Mouse (Mus musculus): Measurements from ENCODE around the gene Tapbpl. TPM values are rescaled to one million over a fixed set of nuclear protein-coding genes. Genes with fewer than 3 reads are reported as not detected.

The Tapbpl gene
- polyA plus RNA-seq, 1 experiment from 2014 or later: 3.8 TPM

DNA sequence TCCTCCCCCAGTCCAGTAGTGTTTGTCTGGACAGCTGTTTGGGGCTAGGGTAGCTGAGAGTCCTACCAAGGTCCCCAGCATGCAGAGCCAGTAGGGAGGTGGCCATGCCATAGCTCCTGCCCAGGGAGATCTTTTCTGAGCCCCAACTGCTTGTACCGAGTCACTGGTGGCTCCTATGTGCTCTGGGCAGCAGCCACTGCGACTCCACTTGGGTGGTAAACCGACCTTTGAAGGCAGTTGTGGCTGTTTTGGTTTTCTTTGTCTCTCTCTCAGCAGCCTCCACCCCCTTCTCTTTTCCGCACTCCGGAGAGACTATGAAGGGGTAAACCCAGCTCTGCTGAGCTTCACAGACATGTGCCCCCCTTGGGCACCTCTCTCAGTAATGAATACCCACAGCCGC, 5.1 kb upstream of the Tapbpl start, which contains the start of gene Cd27:
TSS of gene Cd27 (minus strand) at position 229 of the 400 bp plus-strand sequence.
- Histone ChIP-seq H3K9me3 (no peaks in the 10 kb centered on the region), H3K4me2 (replicated peaks) (no peak within 1 kb of the TSS), H3K9ac (no peak within 1 kb of the TSS), H3K4me3 (no peak within 1 kb of the TSS), H3K27ac (no peak within 1 kb of the TSS), H3K27me3 (replicated peaks) (no peaks in the 10 kb centered on the region), H3K4me1 (peaks cover 7% of the 10 kb centered on the region), H3K36me3 (no peaks in the 10 kb centered on the region)
- no peak for ATAC-seq (ENCODE audit: low FRiP score, low read depth)
- 28% methylated on average over 6 of the region's 6 CpGs for WGBS

DNA sequence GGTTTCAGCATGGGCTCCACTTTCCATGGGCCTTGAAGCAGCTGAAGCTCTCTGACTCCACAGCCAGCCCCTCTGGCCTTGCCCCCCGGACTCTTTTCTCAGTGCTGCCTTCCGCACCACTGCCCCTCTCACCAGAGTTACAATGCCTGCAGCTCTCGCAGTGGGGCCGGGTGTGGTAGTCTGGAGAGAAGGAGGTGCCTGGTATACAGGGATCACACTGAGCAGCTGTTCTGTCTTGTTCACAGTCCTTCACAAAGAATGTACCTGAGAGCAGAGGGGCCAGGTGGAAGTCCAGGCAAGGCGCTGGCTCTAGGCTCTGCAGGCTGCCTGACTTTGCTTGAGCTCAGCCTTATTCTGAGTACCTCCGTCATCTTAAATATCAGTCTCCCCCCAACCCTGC, 4.7 kb upstream of the Tapbpl start:
- Histone ChIP-seq H3K36me3 (no peaks in the 10 kb centered on the region), H3K9ac (no peak overlapping the region), H3K9me3 (no peaks in the 10 kb centered on the region), H3K27me3 (replicated peaks) (no peaks in the 10 kb centered on the region), H3K27ac (no peak overlapping the region), H3K4me1 (peaks cover 12% of the 10 kb centered on the region), H3K4me2 (replicated peaks) (no peak overlapping the region), H3K4me3 (no peak overlapping the region)
- 55% methylated on average over 6 of the region's 6 CpGs for WGBS
- no peak for ATAC-seq (ENCODE audit: low FRiP score, low read depth)

GRCm38 (mm10) chr6:125234520-125234828, 2.8 kb upstream of the Tapbpl start:
- no peak for ATAC-seq (ENCODE audit: low FRiP score, low read depth)
- Histone ChIP-seq H3K27ac (no peak overlapping the region), H3K9ac (no peak overlapping the region), H3K4me2 (replicated peaks) (no peak overlapping the region), H3K4me3 (no peak overlapping the region), H3K36me3 (no peaks in the 10 kb centered on the region), H3K4me1 (peaks cover 15% of the 10 kb centered on the region), H3K27me3 (replicated peaks) (no peaks in the 10 kb centered on the region), H3K9me3 (no peaks in the 10 kb centered on the region)
- WGBS: 84% methylated on average over 5 of the region's 5 CpGs

DNA sequence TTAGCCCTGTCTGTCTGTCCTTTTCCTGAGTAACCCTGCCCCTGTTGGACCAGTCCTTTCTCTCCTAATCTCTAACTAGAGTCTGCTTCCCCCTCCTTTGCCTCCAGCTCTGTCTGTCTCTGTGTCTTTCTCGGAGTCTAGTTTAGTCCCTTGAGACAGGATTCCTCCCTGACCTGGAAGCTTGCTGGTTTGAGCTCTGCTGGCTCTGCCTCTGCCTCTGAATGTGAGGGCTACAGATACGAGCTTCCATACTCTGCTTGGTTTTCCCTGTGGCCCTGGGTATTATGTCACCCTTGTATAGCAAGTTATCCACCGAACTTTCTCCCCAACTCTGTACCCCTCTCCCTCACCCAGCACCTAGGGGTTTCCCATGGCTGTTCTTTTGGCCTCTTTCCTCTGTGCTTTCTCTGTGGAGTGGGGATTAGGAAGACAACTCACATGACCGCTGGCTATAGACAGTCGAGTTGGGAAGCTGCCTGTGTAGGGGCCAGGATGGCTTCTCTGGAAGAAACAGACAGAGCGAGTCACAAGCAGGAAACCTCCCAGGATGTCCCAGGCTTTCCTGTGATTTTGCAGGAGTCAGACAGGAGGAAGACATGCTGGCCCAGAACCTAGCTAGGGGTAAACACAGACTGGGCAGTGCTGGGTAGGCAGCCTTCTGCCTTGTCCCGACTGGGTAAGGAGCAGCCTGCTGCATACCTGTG, 2.3 kb upstream of the Tapbpl start:
- no peak overlapping the region for H3K4me3 ChIP-seq
- peaks cover 15% of the 10 kb centered on the region for H3K4me1 ChIP-seq
- no peak overlapping the region for H3K27ac ChIP-seq
- WGBS: 68% methylated on average over 7 of the region's 7 CpGs
- H3K4me2 ChIP-seq (replicated peaks): no peak overlapping the region
- no peak for ATAC-seq (ENCODE audit: low FRiP score, low read depth)
- no peak overlapping the region for H3K9ac ChIP-seq
- no peaks in the 10 kb centered on the region for H3K27me3 ChIP-seq (replicated peaks)
- no peaks in the 10 kb centered on the region for H3K36me3 ChIP-seq
- H3K9me3 ChIP-seq: no peaks in the 10 kb centered on the region

DNA sequence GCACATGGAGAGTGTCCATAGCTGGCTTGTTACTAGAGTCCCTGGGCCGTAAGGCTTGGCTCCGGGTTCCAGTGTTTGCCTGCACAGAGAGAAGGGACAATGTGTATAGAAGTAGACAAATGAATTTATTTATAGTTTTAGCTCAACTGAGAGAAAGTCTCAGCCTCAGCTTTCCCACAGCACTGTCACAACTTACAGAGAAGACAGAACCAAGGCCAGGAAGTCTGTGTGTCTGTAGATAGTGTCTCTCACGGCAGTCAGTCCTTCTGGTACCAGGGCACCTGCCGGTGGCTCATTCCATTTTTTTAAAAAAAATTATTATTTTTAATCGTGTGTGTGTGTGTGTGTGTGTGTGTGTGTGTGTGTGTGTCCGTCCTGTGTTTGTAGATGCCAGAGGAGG, 856 bp upstream of the Tapbpl start:
- 83% methylated on average over 6 of the region's 6 CpGs for WGBS

GRCm38 (mm10) chr6:125232045-125232437, 381 bp upstream of the Tapbpl start:
- Histone ChIP-seq H3K27me3 (replicated peaks) (no peaks in the 10 kb centered on the region), H3K9me3 (no peaks in the 10 kb centered on the region), H3K9ac (peak overlapping the region; percentile 59; the same call in 1 of the 2 replicates), H3K27ac (no peak overlapping the region), H3K4me3 (no peak overlapping the region), H3K4me1 (peaks cover 15% of the 10 kb centered on the region), H3K36me3 (no peaks in the 10 kb centered on the region), H3K4me2 (replicated peaks) (peak overlapping the region; percentile 77)
- no peak for ATAC-seq (ENCODE audit: low FRiP score, low read depth)
- WGBS: 46% methylated on average over 4 of the region's 4 CpGs

More for the DNA sequence above, 856 bp upstream of the Tapbpl start:
- no peaks in the 10 kb centered on the region for H3K9me3 ChIP-seq
- no peaks in the 10 kb centered on the region for H3K36me3 ChIP-seq
- ATAC-seq (ENCODE audit: low FRiP score, low read depth): no peak
- no peak overlapping the region for H3K4me3 ChIP-seq
- H3K4me2 ChIP-seq (replicated peaks): no peak overlapping the region
- no peak overlapping the region for H3K9ac ChIP-seq
- no peaks in the 10 kb centered on the region for H3K27me3 ChIP-seq (replicated peaks)
- no peak overlapping the region for H3K27ac ChIP-seq
- peaks cover 15% of the 10 kb centered on the region for H3K4me1 ChIP-seq

DNA sequence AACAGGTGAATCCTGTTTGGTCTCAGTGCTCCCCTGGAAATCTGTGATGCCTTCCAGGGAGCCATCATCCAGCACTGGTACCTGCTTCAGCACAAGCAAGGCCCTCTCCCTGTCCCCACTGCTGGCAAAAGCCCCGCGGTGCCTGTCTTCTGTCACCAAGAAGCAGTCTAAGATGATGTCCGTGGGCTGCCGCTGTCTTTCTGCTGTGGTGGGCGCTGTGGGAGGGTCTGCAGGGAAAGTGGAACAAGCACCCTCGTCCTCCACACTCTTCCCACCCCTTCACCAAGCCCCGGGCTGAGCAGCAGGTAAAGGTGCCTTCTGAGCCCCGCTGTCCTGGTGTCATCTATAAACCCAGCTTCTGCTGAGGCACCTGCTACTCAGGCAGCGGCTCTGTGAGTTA, 1.1 kb downstream of the Tapbpl start:
- no peak for ATAC-seq (ENCODE audit: low FRiP score, low read depth)
- Histone ChIP-seq H3K36me3 (no peaks in the 10 kb centered on the region), H3K4me1 (peaks cover 12% of the 10 kb centered on the region), H3K9ac (no peak overlapping the region), H3K4me3 (no peak overlapping the region), H3K27ac (no peak overlapping the region), H3K4me2 (replicated peaks) (peak overlapping the region; percentile 77), H3K9me3 (no peaks in the 10 kb centered on the region), H3K27me3 (replicated peaks) (no peaks in the 10 kb centered on the region)
- 70% methylated on average over 9 of the region's 9 CpGs for WGBS

- H3K9me3 ChIP-seq: no peaks in the 10 kb centered on the region
- whole genome bisulfite sequencing: 85% methylated on average over 5 of the region's 5 CpGs
- no peak overlapping the region for H3K4me2 ChIP-seq (replicated peaks)
- H3K4me1 ChIP-seq: no peaks in the 10 kb centered on the region
- H3K27me3 ChIP-seq (replicated peaks): no peaks in the 10 kb centered on the region
- H3K4me3 ChIP-seq: no peak overlapping the region
- ATAC-seq (ENCODE audit: low FRiP score, low read depth): no peak
- H3K36me3 ChIP-seq: peaks cover 8% of the 10 kb centered on the region
- no peak overlapping the region for H3K27ac ChIP-seq
- no peak overlapping the region for H3K9ac ChIP-seq
These were observed 6.0 kb downstream of the Tapbpl start for GRCm38 (mm10) chr6:125225518-125226115.

DNA sequence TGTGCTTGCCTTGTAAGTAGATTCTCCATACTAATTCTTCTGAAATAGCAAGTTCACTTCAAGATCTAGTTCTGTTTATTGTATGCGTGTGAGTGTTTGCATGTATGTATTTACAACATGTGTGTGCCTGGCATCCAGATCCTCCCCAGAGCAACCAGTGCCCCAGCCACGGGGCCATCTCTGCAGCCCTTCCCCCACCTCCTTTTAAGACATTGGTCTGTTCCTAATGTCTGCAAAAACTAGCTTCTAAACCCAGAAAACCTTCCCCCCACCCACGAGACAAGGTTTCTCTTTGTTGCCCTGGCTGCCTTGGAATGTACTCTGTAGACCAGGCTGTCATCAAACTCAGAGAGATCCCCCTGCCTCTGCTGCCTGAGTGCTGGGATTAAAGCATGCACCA, 9.1 kb downstream of the Tapbpl start:
- no peak overlapping the region for H3K27ac ChIP-seq
- H3K4me2 ChIP-seq (replicated peaks): no peak overlapping the region
- H3K27me3 ChIP-seq (replicated peaks): no peaks in the 10 kb centered on the region
- WGBS: 88% methylated on average over 3 of the region's 3 CpGs
- H3K9me3 ChIP-seq: no peaks in the 10 kb centered on the region
- no peak for ATAC-seq (ENCODE audit: low FRiP score, low read depth)
- no peaks in the 10 kb centered on the region for H3K4me1 ChIP-seq
- H3K4me3 ChIP-seq: no peak overlapping the region
- no peak overlapping the region for H3K9ac ChIP-seq
- peaks cover 8% of the 10 kb centered on the region for H3K36me3 ChIP-seq

DNA sequence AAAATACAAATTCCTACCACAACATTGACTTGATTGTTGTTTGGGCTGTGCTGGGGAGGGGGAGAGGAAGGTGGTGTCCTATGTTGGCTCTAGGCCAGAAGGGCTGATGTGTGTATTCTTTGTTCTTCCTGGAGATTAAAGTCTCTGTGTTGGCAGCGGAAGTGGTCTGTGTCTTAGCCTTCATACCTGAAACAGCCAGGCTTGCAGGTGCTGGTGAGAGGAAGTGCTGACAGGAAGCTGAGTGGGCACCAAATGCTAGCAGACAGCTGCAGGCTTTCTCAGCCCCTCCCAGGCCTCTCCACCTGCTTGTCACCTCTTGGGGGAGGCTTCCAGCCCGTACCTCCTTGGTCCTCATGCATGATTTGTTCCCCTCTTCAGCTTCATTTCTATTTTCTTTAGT, 9.5 kb downstream of the Tapbpl start:
- WGBS: 84% methylated on average over 2 of the region's 2 CpGs
- Histone ChIP-seq H3K27me3 (replicated peaks) (no peaks in the 10 kb centered on the region), H3K4me2 (replicated peaks) (no peak overlapping the region), H3K4me3 (no peak overlapping the region), H3K27ac (no peak overlapping the region), H3K4me1 (no peaks in the 10 kb centered on the region), H3K9ac (no peak overlapping the region), H3K36me3 (peaks cover 8% of the 10 kb centered on the region), H3K9me3 (no peaks in the 10 kb centered on the region)
- no peak for ATAC-seq (ENCODE audit: low FRiP score, low read depth)

GRCm38 (mm10) chr6:125221115-125221745, 10.4 kb downstream of the Tapbpl start:
- 94% methylated on average over 20 of the region's 20 CpGs for WGBS

DNA sequence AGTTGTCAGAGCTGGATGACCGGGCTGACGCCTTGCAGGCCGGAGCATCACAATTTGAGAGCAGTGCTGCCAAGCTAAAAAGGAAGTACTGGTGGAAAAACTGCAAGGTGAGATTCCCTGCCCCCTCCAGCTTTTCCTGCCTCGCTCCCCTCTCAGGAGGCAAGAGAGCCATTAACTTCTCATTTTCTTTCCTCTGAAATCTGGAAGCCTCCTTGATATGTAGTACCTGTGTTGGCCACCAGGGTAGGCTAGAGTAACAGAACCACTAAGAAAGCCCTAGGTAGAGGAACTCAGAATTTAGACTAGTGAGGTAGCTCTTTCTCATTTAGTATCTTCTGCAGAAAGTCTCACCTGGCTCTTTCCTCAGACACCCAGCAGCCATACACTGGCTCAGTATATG, 12.7 kb downstream of the Tapbpl start:
- H3K4me2 ChIP-seq (replicated peaks): no peak overlapping the region

More at GRCm38 (mm10) chr6:125221115-125221745, 10.4 kb downstream of the Tapbpl start:
- H3K36me3 ChIP-seq: peaks cover 8% of the 10 kb centered on the region
- H3K27ac ChIP-seq: no peak overlapping the region
- no peaks in the 10 kb centered on the region for H3K4me1 ChIP-seq
- H3K4me2 ChIP-seq (replicated peaks): no peak overlapping the region
- no peak for ATAC-seq (ENCODE audit: low FRiP score, low read depth)
- H3K4me3 ChIP-seq: no peak overlapping the region
- H3K27me3 ChIP-seq (replicated peaks): no peaks in the 10 kb centered on the region
- no peak overlapping the region for H3K9ac ChIP-seq
- H3K9me3 ChIP-seq: no peaks in the 10 kb centered on the region

More for the DNA sequence above, 12.7 kb downstream of the Tapbpl start:
- H3K9ac ChIP-seq: no peak overlapping the region
- ATAC-seq (ENCODE audit: low FRiP score, low read depth): no peak
- WGBS: 76% methylated on average over 4 of the region's 4 CpGs
- peaks cover 8% of the 10 kb centered on the region for H3K36me3 ChIP-seq
- H3K27ac ChIP-seq: no peak overlapping the region
- H3K27me3 ChIP-seq (replicated peaks): 0 out of 2 replicates have a peak, but pooled peaks cover under 1% of the 10 kb centered on the region
- no peaks in the 10 kb centered on the region for H3K9me3 ChIP-seq
- no peak overlapping the region for H3K4me3 ChIP-seq
- peaks cover 3% of the 10 kb centered on the region; the same call in 1 of the 2 replicates for H3K4me1 ChIP-seq

Data from neural tube, embryonic 12.5 days (tissue).